Mouse (Mus musculus) embryonic facial prominence, embryonic 11.5 days (tissue): ENCODE results near the gene Cdc16. TPM values are rescaled to one million over a fixed set of nuclear protein-coding genes. Genes with fewer than 3 reads are reported as not detected.

Experiments used
- polyA plus RNA-seq: library from polyadenylated mRNA; unstranded; fragments of >200 nt; fragmentation: Nextera tagmentation; extraction: Ambion mirVana; gene quantifications from 2 replicates; pipeline ENCODE4 v1.2.1, GENCODE M21; 2014

Cdc16 gene
- polyA plus RNA-seq, 1 experiment from 2014 or later = 295 TPM

Other genes starting within 250 kb of the Cdc16 start
- not detected in 2 replicates for gene 1700029H14Rik, start 195.2 kb upstream of the Cdc16 start, polyA plus RNA-seq
- 20.7 and 21.8 TPM in 2 replicates for gene Rasa3, start 80.1 kb upstream of the Cdc16 start, polyA plus RNA-seq
- 0.27 TPM in 1 of 2 replicates, not detected in the other for gene Cfap97d2, start 51.8 kb upstream of the Cdc16 start, polyA plus RNA-seq
- gene Upf3a, start 27.9 kb downstream of the Cdc16 start, polyA plus RNA-seq = 40.2 and 40.5 TPM in 2 replicates
- not detected in 2 replicates for gene AF366264, start 80.7 kb downstream of the Cdc16 start, polyA plus RNA-seq
- 51.5 and 53.9 TPM in 2 replicates for gene Champ1, start 112.0 kb downstream of the Cdc16 start, polyA plus RNA-seq
- 71.4 TPM in 2 replicates for gene Coprs, start 132.6 kb downstream of the Cdc16 start, polyA plus RNA-seq